Mouse (Mus musculus) MEL (cell line): ENCODE measurements around the gene Nop2. TPM values are rescaled to one million over a fixed set of nuclear protein-coding genes. Genes with fewer than 3 reads are reported as not detected.
A peak's percentile ranks its signal among the peaks of the same experiment; 100 is the strongest.

ENCODE experiments used
- DNase-seq: peaks from one replicate; pipeline ENCODE4 v3.0.0; 2011; ENCODE audit warnings: low read depth, low spot score
- H3K27ac ChIP-seq: 2 replicates; pipeline ENCODE4 v1.5.1; 2012; ENCODE audit warnings: low read depth, mild to moderate bottlenecking, control low read depth, low read length, moderate library complexity; ENCODE audit not compliant: control insufficient read depth
- H3K27me3 ChIP-seq, 2 experiments: fragments of 150-350 bp in 1 of 2; sonication (generic) in 1 of 2; 2 replicates each; pipeline ENCODE4 v1.6.1; 2012; ENCODE audit warnings: low read length in 2 of 2, mild to moderate bottlenecking in 2 of 2, improper control_type of control experiment in 1 of 2, moderate library complexity in 1 of 2; ENCODE audit not compliant: insufficient read depth in 2 of 2, control insufficient read depth in 1 of 2
- H3K36me3 ChIP-seq, 2 experiments: 2 replicates each; pipeline ENCODE4 v1.6.1; 2012 to 2014; ENCODE audit warnings: low read length in 2 of 2, improper control_type of control experiment in 1 of 2, inconsistent platforms in 1 of 2, mild to moderate bottlenecking in 1 of 2; ENCODE audit not compliant: insufficient read depth in 2 of 2, control insufficient read depth in 1 of 2
- H3K4me1 ChIP-seq, 2 experiments: fragments of 150-350 bp in 1 of 2; sonication (generic) in 1 of 2; 2 replicates each; pipeline ENCODE4 v1.6.1; 2012; ENCODE audit warnings: low read length in 2 of 2, improper control_type of control experiment in 1 of 2, mild to moderate bottlenecking in 1 of 2; ENCODE audit not compliant: insufficient read depth in 2 of 2, control insufficient read depth in 1 of 2
- H3K4me3 ChIP-seq, 2 experiments: fragments of 150-350 bp in 1 of 2; sonication (generic) in 1 of 2; 2 replicates each; pipeline ENCODE4 v1.5.1; 2012; ENCODE audit warnings: low read depth in 2 of 2, low read length in 2 of 2, mild to moderate bottlenecking in 2 of 2, moderate library complexity in 2 of 2, control low read depth in 1 of 2, improper control_type of control experiment in 1 of 2; ENCODE audit not compliant: control insufficient read depth in 1 of 2, insufficient read depth in 1 of 2
- H3K79me2 ChIP-seq: 2 replicates; pipeline ENCODE4 v1.6.1; 2012; ENCODE audit warnings: mild to moderate bottlenecking, low read length, moderate library complexity; ENCODE audit not compliant: control insufficient read depth, poor library complexity, insufficient read depth
- H3K9ac ChIP-seq: 2 replicates; pipeline ENCODE4 v1.6.1; 2012; ENCODE audit warnings: low read depth, mild to moderate bottlenecking, control low read depth, low read length, moderate library complexity; ENCODE audit not compliant: control insufficient read depth, poor library complexity, severe bottlenecking
- H3K9me3 ChIP-seq: fragments of 150-350 bp; sonication (generic); replicated peaks from 2 replicates; pipeline ENCODE4 v1.6.1; 2012; ENCODE audit warnings: mild to moderate bottlenecking, low read length, improper control_type of control experiment, moderate library complexity; ENCODE audit not compliant: insufficient read depth
- BHLHE40 ChIP-seq: IDR thresholded peaks from 2 replicates; pipeline ENCODE4 v1.6.1; 2012; ENCODE audit warnings: low read depth, mild to moderate bottlenecking, inconsistent platforms, low read length, improper control_type of control experiment, borderline replicate concordance
- CHD1 ChIP-seq: IDR thresholded peaks from 2 replicates; pipeline ENCODE4 v1.6.1; 2012; ENCODE audit warnings: low read depth, mild to moderate bottlenecking, inconsistent platforms, low read length, improper control_type of control experiment
- CHD2 ChIP-seq: IDR thresholded peaks from 2 replicates; pipeline ENCODE4 v1.6.1; 2011; ENCODE audit warnings: low read length, improper control_type of control experiment
- CTCF ChIP-seq, 3 experiments: IDR thresholded peaks in 2 of 3; conservative IDR thresholded peaks in 1 of 3; 2 replicates each; pipeline ENCODE4 v1.5.1; 2011 to 2012; ENCODE audit warnings: low read length in 3 of 3, low read depth in 2 of 3, mild to moderate bottlenecking in 2 of 3, improper control_type of control experiment in 1 of 3, inconsistent platforms in 1 of 3, mixed read lengths in 1 of 3, moderate library complexity in 1 of 3; ENCODE audit not compliant: control insufficient read depth in 1 of 3, insufficient read depth in 1 of 3, poor library complexity in 1 of 3, severe bottlenecking in 1 of 3
- E2F4 ChIP-seq: IDR thresholded peaks from 2 replicates; pipeline ENCODE4 v1.6.1; 2011; ENCODE audit warnings: low read depth, low read length, improper control_type of control experiment, borderline replicate concordance
- ELF1 ChIP-seq: IDR thresholded peaks from 2 replicates; pipeline ENCODE4 v1.6.1; 2014; ENCODE audit warnings: low read depth, mild to moderate bottlenecking, inconsistent platforms, low read length, improper control_type of control experiment, moderate library complexity
- ETS1 ChIP-seq: IDR thresholded peaks from 2 replicates; pipeline ENCODE4 v1.6.1; 2012; ENCODE audit warnings: low read depth, mild to moderate bottlenecking, inconsistent platforms, low read length, improper control_type of control experiment, moderate library complexity
- GABPA ChIP-seq: IDR thresholded peaks from 2 replicates; pipeline ENCODE4 v1.6.1; 2012; ENCODE audit warnings: low read depth, mild to moderate bottlenecking, inconsistent platforms, low read length, improper control_type of control experiment, moderate library complexity
- GATA1 ChIP-seq: IDR thresholded peaks from 2 replicates; pipeline ENCODE4 v1.6.1; 2011; ENCODE audit warnings: low read depth, low read length, improper control_type of control experiment
- KAT2A ChIP-seq: conservative IDR thresholded peaks from 2 replicates; pipeline ENCODE4 v1.6.1; 2012; ENCODE audit warnings: low read depth, low read length, improper control_type of control experiment, inconsistent platforms
- MAFK ChIP-seq: IDR thresholded peaks from 2 replicates; pipeline ENCODE4 v1.6.1; 2011; ENCODE audit warnings: low read depth, mild to moderate bottlenecking, low read length, improper control_type of control experiment, borderline replicate concordance
- MAZ ChIP-seq: IDR thresholded peaks from 2 replicates; pipeline ENCODE4 v1.6.1; 2012; ENCODE audit warnings: low read depth, mild to moderate bottlenecking, inconsistent platforms, low read length, improper control_type of control experiment
- MEF2A ChIP-seq: IDR thresholded peaks from 2 replicates; pipeline ENCODE4 v1.6.1; 2014; ENCODE audit warnings: low read depth, mild to moderate bottlenecking, inconsistent platforms, low read length, improper control_type of control experiment; ENCODE audit not compliant: poor library complexity, insufficient replicate concordance, severe bottlenecking; ENCODE audit errors: extremely low read depth
- MXI1 ChIP-seq: IDR thresholded peaks from 2 replicates; pipeline ENCODE4 v1.6.1; 2011; ENCODE audit warnings: mild to moderate bottlenecking, low read depth, low read length, improper control_type of control experiment
- MYB ChIP-seq: IDR thresholded peaks from 2 replicates; pipeline ENCODE4 v1.6.1; 2011; ENCODE audit warnings: mild to moderate bottlenecking, low read depth, low read length, improper control_type of control experiment
- MYC ChIP-seq: IDR thresholded peaks from 2 replicates; pipeline ENCODE4 v1.6.1; 2011; ENCODE audit warnings: low read depth, mild to moderate bottlenecking, low read length, improper control_type of control experiment, moderate library complexity
- NELFE ChIP-seq: IDR thresholded peaks from 2 replicates; pipeline ENCODE4 v1.6.1; 2011; ENCODE audit warnings: low read depth, low read length, improper control_type of control experiment
- POLR2A ChIP-seq, 2 experiments: IDR thresholded peaks; 2 replicates each; pipeline ENCODE4 v1.6.1; 2011 to 2012; ENCODE audit warnings: low read length in 2 of 2, mild to moderate bottlenecking in 2 of 2, control low read depth in 1 of 2, improper control_type of control experiment in 1 of 2, low read depth in 1 of 2, moderate library complexity in 1 of 2; ENCODE audit not compliant: control insufficient read depth in 1 of 2, insufficient read depth in 1 of 2, poor library complexity in 1 of 2
- RAD21 ChIP-seq: IDR thresholded peaks from 2 replicates; pipeline ENCODE4 v1.6.1; 2011; ENCODE audit warnings: mild to moderate bottlenecking, low read depth, low read length, improper control_type of control experiment
- SIN3A ChIP-seq: IDR thresholded peaks from 2 replicates; pipeline ENCODE4 v1.6.1; 2012; ENCODE audit warnings: low read length, improper control_type of control experiment, inconsistent platforms
- SMC3 ChIP-seq: IDR thresholded peaks from 2 replicates; pipeline ENCODE4 v1.6.1; 2011; ENCODE audit warnings: low read depth, low read length, improper control_type of control experiment
- TAL1 ChIP-seq: IDR thresholded peaks from 2 replicates; pipeline ENCODE4 v1.6.1; 2012; ENCODE audit warnings: mild to moderate bottlenecking, inconsistent platforms, low read length, moderate library complexity, mixed read lengths
- TBP ChIP-seq: IDR thresholded peaks from 2 replicates; pipeline ENCODE4 v1.8.0; 2011; ENCODE audit warnings: low read depth, low read length, improper control_type of control experiment
- TCF12 ChIP-seq: IDR thresholded peaks from 2 replicates; pipeline ENCODE4 v1.6.1; 2014; ENCODE audit warnings: low read depth, mild to moderate bottlenecking, inconsistent platforms, low read length, improper control_type of control experiment, moderate library complexity
- USF1 ChIP-seq: IDR thresholded peaks from 2 replicates; pipeline ENCODE4 v1.6.1; 2014; ENCODE audit warnings: low read depth, mild to moderate bottlenecking, inconsistent platforms, low read length, improper control_type of control experiment, moderate library complexity
- ZC3H11A ChIP-seq: IDR thresholded peaks from 2 replicates; pipeline ENCODE4 v1.6.1; 2012; ENCODE audit warnings: low read depth, mild to moderate bottlenecking, inconsistent platforms, low read length, improper control_type of control experiment
- ZKSCAN1 ChIP-seq: IDR thresholded peaks from 2 replicates; pipeline ENCODE4 v1.6.1; 2012; ENCODE audit warnings: low read depth, mild to moderate bottlenecking, inconsistent platforms, low read length, improper control_type of control experiment, moderate library complexity
- ZMIZ1 ChIP-seq: IDR thresholded peaks from 2 replicates; pipeline ENCODE4 v1.6.1; 2012; ENCODE audit warnings: low read depth, mild to moderate bottlenecking, inconsistent platforms, low read length, improper control_type of control experiment, moderate library complexity
- ZNF384 ChIP-seq: IDR thresholded peaks from 2 replicates; pipeline ENCODE4 v1.6.1; 2012; ENCODE audit warnings: low read depth, mild to moderate bottlenecking, inconsistent platforms, low read length, improper control_type of control experiment
- polyA plus RNA-seq, 2 experiments: library from polyadenylated mRNA; stranded (reverse) in 1 of 2; unstranded in 1 of 2; fragments of >175 nt in 1 of 2; fragments of >200 nt in 1 of 2; gene quantifications; 2 replicates each; pipeline versions ENCODE4 v1.2.1 to v1.2.4; 2012; ENCODE audit warnings: low replicate concordance in 2 of 2, low read depth in 1 of 2; ENCODE audit not compliant: insufficient read length in 2 of 2, insufficient read depth in 1 of 2, missing spikeins in 1 of 2
- total RNA-seq: library from RNA; depleted of rRNA; stranded (reverse); fragments of 300-350 nt; gene quantifications from 2 replicates; pipeline ENCODE4 v1.2.3, GENCODE M21; 2012

Nop2 gene
- total and polyA plus RNA-seq, 3 experiments = 221 to 337 (median 263) TPM

- no peaks in the 10 kb centered on the region for H3K9me3 ChIP-seq
- peaks cover 0 to 14% of the 10 kb centered on the region in 2 experiments; a peak in 2 of 4 replicates for H3K36me3 ChIP-seq
- no peaks in the 10 kb centered on the region for H3K27me3 ChIP-seq
- no peak overlapping the region for H3K9ac ChIP-seq
- peak overlapping the region; percentile 58; the same call in 1 of the 2 replicates for H3K27ac ChIP-seq
- H3K4me1 ChIP-seq = peaks cover 5 to 15% of the 10 kb centered on the region in 2 experiments
- no peaks in the 10 kb centered on the region; the same call in 1 of the 2 replicates for H3K79me2 ChIP-seq
- DNase-seq = no peak
- TF ChIP-seq SIN3A = no peak
- TF ChIP-seq MAFK = no peak
- TF ChIP-seq RAD21 = no peak
- no peak for TF ChIP-seq MYB
- no peak for TF ChIP-seq GABPA
- TF ChIP-seq TAL1 = no peak
- TF ChIP-seq ZNF384 = no peak
- no peak overlapping the region for H3K4me3 ChIP-seq
Observed at GRCm38 (mm10) chr6:125087937-125088336, 43.8 kb upstream of the Nop2 start.

GRCm38 (mm10) chr6:125088561-125089321 lies 43.0 kb upstream of the Nop2 start:
- Histone ChIP-seq H3K27me3 (no peaks in the 10 kb centered on the region), H3K9me3 (no peaks in the 10 kb centered on the region), H3K9ac (peak overlapping the region; percentile 56), H3K79me2 (no peaks in the 10 kb centered on the region; the same call in 1 of the 2 replicates), H3K4me1 (peaks cover 5 to 15% of the 10 kb centered on the region in 2 experiments), H3K36me3 (peaks cover 0 to 14% of the 10 kb centered on the region in 2 experiments; a peak in 2 of 4 replicates), H3K27ac (peak overlapping the region; percentile 58), H3K4me3 (0 out of 4 replicates have a peak overlapping the region, but pooled peaks of 1 of the 2 experiments have one; percentile 1)
- DNase-seq = peak; percentile 84
- TF ChIP-seq TBP (no peak), SIN3A (no peak), TAL1 (no peak), ZNF384 (no peak), USF1 (peak; percentile 61; the same call in 1 of the 2 replicates), MAZ (no peak; the same call in 1 of the 2 replicates), TCF12 (no peak), E2F4 (no peak), NELFE (0 out of 2 replicates have a peak, but pooled peaks have one; percentile 22), POLR2A (IDR thresholded peaks at IDR 0.05; ENCODE audit: control insufficient read depth in 1 of 2, insufficient read depth in 1 of 2, low read depth in 1 of 2, low read length in 2 of 2, poor library complexity in 1 of 2) (peak; percentile 17 to 42; a peak in 1 of 4 replicates), ZMIZ1 (no peak), CTCF (IDR thresholded peaks at IDR 0.05 in 2 of 3, conservative IDR thresholded peaks at IDR 0.05 in 1 of 3; ENCODE audit: control insufficient read depth in 1 of 3, insufficient read depth in 1 of 3, low read depth in 2 of 3, low read length in 3 of 3, poor library complexity in 1 of 3, severe bottlenecking in 1 of 3) (0 out of 6 replicates have a peak, but pooled peaks of 1 of the 3 experiments have one; percentile 3), CHD2 (no peak), GABPA (no peak), MEF2A (no peak), SMC3 (no peak), ZKSCAN1 (no peak), MYC (no peak), ZC3H11A (no peak), MYB (no peak), MXI1 (no peak), GATA1 (no peak), ELF1 (no peak), CHD1 (no peak), KAT2A (no peak), BHLHE40 (peak; percentile 28; the same call in 1 of the 2 replicates), ETS1 (no peak; the same call in 1 of the 2 replicates), MAFK (no peak)
